Mouse (Mus musculus) liver, embryonic 16.5 days (tissue): ENCODE results near the gene Vmn1r192. TPM values are rescaled to one million over a fixed set of nuclear protein-coding genes. Genes with fewer than 3 reads are reported as not detected.

ENCODE experiments used
- microRNA-seq: library from miRNA; unstranded; fragments of <30 nt; microRNA quantifications from one replicate; pipeline ENCODE4, GENCODE M21; 2016
- polyA plus RNA-seq: library from polyadenylated mRNA; unstranded; fragments of >200 nt; fragmentation: Nextera tagmentation; extraction: Ambion mirVana; gene quantifications from 2 replicates; pipeline ENCODE4 v1.2.1, GENCODE M21; 2015

Gene Vmn1r192
- polyA plus RNA-seq, 1 experiment from 2014 or later, result not detected

Small RNA genes within 50 kb of the gene (microRNA-seq; reads per million reads assigned to microRNA genes)
- gene Gm23282 (not detected), gene Gm25084 (not detected)

Other genes with a start within 250 kb of the Vmn1r192 start
- 0.55 and 0.56 TPM in 2 replicates for gene Zfp184, start 246.0 kb downstream of the Vmn1r192 start, polyA plus RNA-seq
- not detected in 2 replicates for gene Pom121l2, start 209.9 kb downstream of the Vmn1r192 start, polyA plus RNA-seq
- gene Prss16, start 181.4 kb downstream of the Vmn1r192 start, polyA plus RNA-seq, result 0.54 and 0.72 TPM in 2 replicates
- gene Hist1h2ah, start 155.6 kb downstream of the Vmn1r192 start, polyA plus RNA-seq, result 13.7 and 18.8 TPM in 2 replicates
- 2.9 and 4.7 TPM in 2 replicates for gene Hist1h2bk, start 155.3 kb downstream of the Vmn1r192 start, polyA plus RNA-seq
- gene Hist1h4i, start 149.8 kb downstream of the Vmn1r192 start, polyA plus RNA-seq, result 47.5 and 58.3 TPM in 2 replicates
- gene Hist1h2ag, start 148.2 kb downstream of the Vmn1r192 start, polyA plus RNA-seq, result 13.1 and 20.8 TPM in 2 replicates
- gene Hist1h2bj, start 147.9 kb downstream of the Vmn1r192 start, polyA plus RNA-seq, result 13.4 and 22.7 TPM in 2 replicates
- gene Vmn1r188, start 106.7 kb downstream of the Vmn1r192 start, polyA plus RNA-seq, result not detected in 2 replicates
- gene Vmn1r189, start 85.3 kb downstream of the Vmn1r192 start, polyA plus RNA-seq, result not detected in 2 replicates
- not detected in 2 replicates for gene Vmn1r191, start 7.2 kb downstream of the Vmn1r192 start, polyA plus RNA-seq
- not detected in 2 replicates for gene Vmn1r193, start 32.0 kb upstream of the Vmn1r192 start, polyA plus RNA-seq
- gene Vmn1r194, start 53.1 kb upstream of the Vmn1r192 start, polyA plus RNA-seq, result not detected in 2 replicates
- gene Vmn1r195, start 79.4 kb upstream of the Vmn1r192 start, polyA plus RNA-seq, result not detected in 2 replicates
- not detected in 2 replicates for gene Vmn1r196, start 98.8 kb upstream of the Vmn1r192 start, polyA plus RNA-seq
- gene Vmn1r197, start 133.4 kb upstream of the Vmn1r192 start, polyA plus RNA-seq, result not detected in 2 replicates
- gene Vmn1r198, start 159.2 kb upstream of the Vmn1r192 start, polyA plus RNA-seq, result not detected in 2 replicates
- not detected in 2 replicates for gene Vmn1r199, start 188.7 kb upstream of the Vmn1r192 start, polyA plus RNA-seq
- gene Vmn1r200, start 199.2 kb upstream of the Vmn1r192 start, polyA plus RNA-seq, result not detected in 2 replicates